ENCODE assay signal across 8 mouse cellular contexts in the genomic region with DNA sequence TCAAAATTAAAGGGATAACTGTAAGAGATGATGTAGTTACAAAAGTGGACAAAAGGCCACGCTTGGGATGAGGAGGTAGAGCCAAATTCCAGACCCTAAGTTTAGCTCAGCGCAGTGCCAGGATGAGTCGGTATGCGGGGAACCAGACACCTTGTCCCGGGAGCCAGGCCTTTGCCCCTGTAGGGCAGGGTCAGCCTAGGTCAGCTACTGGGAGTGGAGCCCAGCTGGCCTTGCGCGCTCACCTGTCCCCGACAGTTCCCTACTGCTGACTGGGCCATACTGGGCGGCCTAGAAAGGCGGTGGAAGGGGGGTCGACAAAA. TPM values are rescaled to one million over a fixed set of nuclear protein-coding genes. Genes with fewer than 3 reads are reported as not detected.
DNase-seq lines count a peak whose midpoint lies in the region; ATAC-seq and TF ChIP-seq lines count a peak whose summit lies in the region.

No protein-coding gene starts in this region.

- peaks cover 12% of the 10 kb centered on the region; the same call in 1 of the 2 replicates for H3K4me1 ChIP-seq in spleen, adult 2 months (ENCODE audit: control insufficient read depth, insufficient read depth, insufficient read length)
- peaks cover 19% of the 10 kb centered on the region for H3K4me1 ChIP-seq in heart, embryonic 13.5 days
- H3K4me1 ChIP-seq in limb, embryonic 13.5 days, result peaks cover 13% of the 10 kb centered on the region
- peaks cover 6% of the 10 kb centered on the region; the same call in 1 of the 2 replicates for H3K4me1 ChIP-seq in stomach, embryonic 14.5 days (ENCODE audit: control insufficient read depth, insufficient read depth, low read length)

- H3K36me3 ChIP-seq in spleen, adult 2 months (ENCODE audit: control insufficient read depth, insufficient read depth, low read length), result no peaks in the 10 kb centered on the region; the same call in 1 of the 2 replicates
- H3K36me3 ChIP-seq in heart, embryonic 13.5 days, result no peaks in the 10 kb centered on the region
- H3K36me3 ChIP-seq in limb, embryonic 13.5 days, result no peaks in the 10 kb centered on the region
- H3K36me3 ChIP-seq in stomach, embryonic 14.5 days (ENCODE audit: control insufficient read depth, insufficient read depth, low read length), result no peaks in the 10 kb centered on the region

- H3K27me3 ChIP-seq in spleen, adult 2 months (ENCODE audit: control insufficient read depth, insufficient read depth, low read length), result no peaks in the 10 kb centered on the region
- H3K27me3 ChIP-seq in heart, embryonic 13.5 days (replicated peaks), result peaks cover 22% of the 10 kb centered on the region
- H3K27me3 ChIP-seq in limb, embryonic 13.5 days, result peaks cover 22% of the 10 kb centered on the region
- no peaks in the 10 kb centered on the region for H3K27me3 ChIP-seq in stomach, embryonic 14.5 days (ENCODE audit: control insufficient read depth, insufficient read depth, low read length)

- H3K4me3 ChIP-seq in spleen, adult 2 months (ENCODE audit: extremely low read depth, insufficient read depth, insufficient read length), result peak overlapping the region; percentile 81
- peak overlapping the region; percentile 89 for H3K4me3 ChIP-seq in heart, embryonic 13.5 days
- H3K4me3 ChIP-seq in limb, embryonic 13.5 days, result peak overlapping the region; percentile 90
- peak overlapping the region; percentile 68 for H3K4me3 ChIP-seq in stomach, embryonic 14.5 days (ENCODE audit: low read depth, low read length)

- 56% methylated on average over 11 of the region's 11 CpGs for WGBS in spleen, adult 2 months
- 16% methylated on average over 11 of the region's 11 CpGs for WGBS in heart, embryonic 13.5 days
- 10% methylated on average over 11 of the region's 11 CpGs for WGBS in limb, embryonic 13.5 days
- 14% methylated on average over 11 of the region's 11 CpGs for WGBS in stomach, embryonic 14.5 days

- no peak for DNase-seq in spleen, adult 2 months (ENCODE audit: low read depth in 1 of 2, low spot score in 2 of 2)
- DNase-seq in spleen, postnatal 10 days (ENCODE audit: low spot score in 2 of 2), result no peak
- DNase-seq in layer of hippocampus, postnatal 36 days, result no peak
- no peak for DNase-seq in retina, embryonic 14.5 days (ENCODE audit: low spot score)

- H3K4me2 ChIP-seq in heart, embryonic 13.5 days, result peak overlapping the region; percentile 92
- peak overlapping the region; percentile 90 for H3K4me2 ChIP-seq in limb, embryonic 13.5 days (replicated peaks)
- H3K4me2 ChIP-seq in stomach, embryonic 14.5 days (replicated peaks; ENCODE audit: low read depth, low read length), result peak overlapping the region; percentile 52

- no peak for TF ChIP-seq CTCF in spleen, adult 2 months (IDR thresholded peaks at IDR 0.05; ENCODE audit: extremely low read depth, insufficient read depth, insufficient read length, insufficient replicate concordance)

- H3K9ac ChIP-seq in heart, embryonic 13.5 days, result peak overlapping the region; percentile 88
- H3K9ac ChIP-seq in limb, embryonic 13.5 days, result peak overlapping the region; percentile 84
- H3K9ac ChIP-seq in stomach, embryonic 14.5 days (replicated peaks; ENCODE audit: low read depth, low read length), result no peak overlapping the region

- no peak for TF ChIP-seq POLR2A in spleen, adult 2 months (IDR thresholded peaks at IDR 0.05; ENCODE audit: low read depth, low read length)

- no peaks in the 10 kb centered on the region for H3K9me3 ChIP-seq in heart, embryonic 13.5 days
- H3K9me3 ChIP-seq in limb, embryonic 13.5 days, result no peaks in the 10 kb centered on the region
- no peaks in the 10 kb centered on the region for H3K9me3 ChIP-seq in stomach, embryonic 14.5 days (ENCODE audit: control insufficient read depth, low read depth, low read length)

- H3K27ac ChIP-seq in spleen, adult 2 months (ENCODE audit: insufficient read depth, low read length), result peak overlapping the region; percentile 89
- H3K27ac ChIP-seq in heart, embryonic 13.5 days (replicated peaks), result no peak overlapping the region
- H3K27ac ChIP-seq in limb, embryonic 13.5 days, result no peak overlapping the region
- H3K27ac ChIP-seq in stomach, embryonic 14.5 days (ENCODE audit: low read length), result no peak overlapping the region

- no peak for ATAC-seq in heart, embryonic 13.5 days (ENCODE audit: extremely low read depth, insufficient number of reproducible peaks, low FRiP score, low TSS enrichment)
- ATAC-seq in limb, embryonic 13.5 days (ENCODE audit: low FRiP score, low read depth), result no peak
- 0 out of 2 replicates have a peak, but pooled peaks have one; percentile 0 for ATAC-seq in stomach, embryonic 14.5 days (ENCODE audit: insufficient number of reproducible peaks, insufficient read depth, low FRiP score, low read depth)
- ATAC-seq in monocyte, adult 5-6 weeks (replicated peaks; ENCODE audit: insufficient number of reproducible peaks, low FRiP score, low TSS enrichment, poor library complexity, severe bottlenecking), result no peak

RNA-seq across cellular contexts. Expression of a gene that starts 10.5 kb away (rescaled TPM):
- polyA plus RNA-seq in spleen, adult 2 months (2012; rRNA removed), result 3.9 and 6.1 TPM in 2 replicates
- polyA plus RNA-seq in heart, embryonic 13.5 days (2015; fragmentation: Nextera tagmentation; extraction: Ambion mirVana), result 0.53 and 1.2 TPM in 2 replicates
- 3.1 and 4.9 TPM in 2 replicates for polyA plus RNA-seq in limb, embryonic 13.5 days (2015; fragmentation: Nextera tagmentation; extraction: Ambion mirVana)
- 4.5 and 4.9 TPM in 2 replicates for polyA plus RNA-seq in stomach, embryonic 14.5 days (2014; fragmentation: Nextera tagmentation; extraction: Ambion mirVana)
- total RNA-seq in layer of hippocampus, postnatal 36 days (2021), result 1 to 10 TPM in 1 of 2 experiments, under 1 TPM in 1; 0.40 to 1.3 TPM
- total RNA-seq in monocyte, adult 5-6 weeks (2017), result 7.5 to 29.4 TPM (median 12.2 TPM) in 3 replicates

RNA-seq across cellular contexts. Expression of a gene that starts 11.0 kb away (rescaled TPM):
- 53.6 and 63.6 TPM in 2 replicates for polyA plus RNA-seq in spleen, adult 2 months (2012; rRNA removed)
- 0.56 and 0.88 TPM in 2 replicates for polyA plus RNA-seq in heart, embryonic 13.5 days (2015; fragmentation: Nextera tagmentation; extraction: Ambion mirVana)
- 1.0 and 1.2 TPM in 2 replicates for polyA plus RNA-seq in limb, embryonic 13.5 days (2015; fragmentation: Nextera tagmentation; extraction: Ambion mirVana)
- 1.4 and 2.1 TPM in 2 replicates for polyA plus RNA-seq in stomach, embryonic 14.5 days (2014; fragmentation: Nextera tagmentation; extraction: Ambion mirVana)
- 1 to 10 TPM; 1.6 to 2.5 TPM for total RNA-seq in layer of hippocampus, postnatal 36 days (2021)
- total RNA-seq in monocyte, adult 5-6 weeks (2017), result 9.4 to 15.9 TPM (median 15.5 TPM) in 3 replicates

RNA-seq across cellular contexts. Expression of a gene that starts 19.8 kb away (rescaled TPM):
- 24.4 and 24.7 TPM in 2 replicates for polyA plus RNA-seq in spleen, adult 2 months (2012; rRNA removed)
- 3.2 TPM in 2 replicates for polyA plus RNA-seq in heart, embryonic 13.5 days (2015; fragmentation: Nextera tagmentation; extraction: Ambion mirVana)
- 7.8 and 8.7 TPM in 2 replicates for polyA plus RNA-seq in limb, embryonic 13.5 days (2015; fragmentation: Nextera tagmentation; extraction: Ambion mirVana)
- 5.8 and 6.2 TPM in 2 replicates for polyA plus RNA-seq in stomach, embryonic 14.5 days (2014; fragmentation: Nextera tagmentation; extraction: Ambion mirVana)
- 10 to 100 TPM; 58.3 to 59.6 TPM for total RNA-seq in layer of hippocampus, postnatal 36 days (2021)
- 52.9 to 85.7 TPM (median 59.4 TPM) in 3 replicates for total RNA-seq in monocyte, adult 5-6 weeks (2017)

RNA-seq across cellular contexts. Expression of a gene that starts 34.5 kb away (rescaled TPM):
- 10.6 and 13.0 TPM in 2 replicates for polyA plus RNA-seq in spleen, adult 2 months (2012; rRNA removed)
- polyA plus RNA-seq in heart, embryonic 13.5 days (2015; fragmentation: Nextera tagmentation; extraction: Ambion mirVana), result 8.4 and 10.6 TPM in 2 replicates
- 4.6 and 5.4 TPM in 2 replicates for polyA plus RNA-seq in limb, embryonic 13.5 days (2015; fragmentation: Nextera tagmentation; extraction: Ambion mirVana)
- polyA plus RNA-seq in stomach, embryonic 14.5 days (2014; fragmentation: Nextera tagmentation; extraction: Ambion mirVana), result 12.9 and 13.2 TPM in 2 replicates
- 1 to 10 TPM; 3.2 to 4.3 TPM for total RNA-seq in layer of hippocampus, postnatal 36 days (2021)
- total RNA-seq in monocyte, adult 5-6 weeks (2017), result 36.6 to 51.0 TPM (median 48.9 TPM) in 3 replicates

RNA-seq across cellular contexts. Expression of a gene that starts 36.8 kb away (rescaled TPM):
- polyA plus RNA-seq in spleen, adult 2 months (2012; rRNA removed), result 2,204 and 3,047 TPM in 2 replicates
- 444 and 458 TPM in 2 replicates for polyA plus RNA-seq in heart, embryonic 13.5 days (2015; fragmentation: Nextera tagmentation; extraction: Ambion mirVana)
- 706 and 735 TPM in 2 replicates for polyA plus RNA-seq in limb, embryonic 13.5 days (2015; fragmentation: Nextera tagmentation; extraction: Ambion mirVana)
- 984 TPM in 2 replicates for polyA plus RNA-seq in stomach, embryonic 14.5 days (2014; fragmentation: Nextera tagmentation; extraction: Ambion mirVana)
- 100 to 1,000 TPM; 241 to 254 TPM for total RNA-seq in layer of hippocampus, postnatal 36 days (2021)
- total RNA-seq in monocyte, adult 5-6 weeks (2017), result 995 to 1,435 TPM (median 1,367 TPM) in 3 replicates

Comparison
In these comparisons a context has a peak if more than half of its experiments do, and no peak if none do; other contexts are left out.
1. RNA of a gene that starts 11.0 kb away (polyA plus RNA-seq): 53.6 to 63.6 TPM in spleen, adult 2 months; 1.4 to 2.1 TPM in stomach, embryonic 14.5 days, 1.0 to 1.2 TPM in limb, embryonic 13.5 days and 0.56 to 0.88 TPM in heart, embryonic 13.5 days; every median in the first group is over 10 times any median in the second.
2. Peak in every context shown above with its lines, with median percentiles within 50 percentile points of each other: H3K4me3 ChIP-seq and H3K4me2 ChIP-seq.